Mouse (Mus musculus) heart, embryonic 16.5 days (tissue): Measurements from ENCODE around the gene 1700021F05Rik. TPM values are rescaled to one million over a fixed set of nuclear protein-coding genes. Genes with fewer than 3 reads are reported as not detected.

Experiments used
- polyA plus RNA-seq: library from polyadenylated mRNA; unstranded; fragments of >200 nt; fragmentation: Nextera tagmentation; extraction: Ambion mirVana; gene quantifications from 2 replicates; pipeline ENCODE4 v1.2.1, GENCODE M21; 2015

Gene 1700021F05Rik
- polyA plus RNA-seq, 1 experiment from 2014 or later: 107 TPM

Other genes with a start within 250 kb of the 1700021F05Rik start
- 2.3 and 3.0 TPM in 2 replicates for gene Bend3, start 62.2 kb downstream of the 1700021F05Rik start, polyA plus RNA-seq
- gene Gm9803, start 16.9 kb downstream of the 1700021F05Rik start, polyA plus RNA-seq: 20.0 and 42.0 TPM in 2 replicates
- 73.2 and 84.3 TPM in 2 replicates for gene Cd24a, start 37.3 kb upstream of the 1700021F05Rik start, polyA plus RNA-seq